Mouse (Mus musculus): ENCODE data around the gene Mpzl1.
"Not testable (repeated sequence)": the region's sequence is repeated elsewhere in the genome, so short reads cannot be mapped to it uniquely, and the experiment has no call there.

- TF ChIP-seq CTCF (IDR thresholded peaks at IDR 0.05; ENCODE audit: low read depth, low read length); POLR2A (IDR thresholded peaks at IDR 0.05; ENCODE audit: borderline replicate concordance, low read depth, low read length): not testable (repeated sequence)
These were observed 45.7 kb upstream of the Mpzl1 start for GRCm38 (mm10) chr1:165680086-165680485.
